Mouse (Mus musculus) stomach, postnatal 0 days (tissue): ENCODE measurements around the gene Hap1.

Experiments used
- CTCF ChIP-seq: IDR thresholded peaks from 2 replicates; pipeline ENCODE4 v1.5.1; 2016; ENCODE audit warnings: antibody characterized with exemption, low read depth, mild to moderate bottlenecking, moderate library complexity
- EP300 ChIP-seq: optimal IDR thresholded peaks from 2 replicates; pipeline ENCODE3; 2016; ENCODE audit warnings: antibody characterized with exemption

DNA sequence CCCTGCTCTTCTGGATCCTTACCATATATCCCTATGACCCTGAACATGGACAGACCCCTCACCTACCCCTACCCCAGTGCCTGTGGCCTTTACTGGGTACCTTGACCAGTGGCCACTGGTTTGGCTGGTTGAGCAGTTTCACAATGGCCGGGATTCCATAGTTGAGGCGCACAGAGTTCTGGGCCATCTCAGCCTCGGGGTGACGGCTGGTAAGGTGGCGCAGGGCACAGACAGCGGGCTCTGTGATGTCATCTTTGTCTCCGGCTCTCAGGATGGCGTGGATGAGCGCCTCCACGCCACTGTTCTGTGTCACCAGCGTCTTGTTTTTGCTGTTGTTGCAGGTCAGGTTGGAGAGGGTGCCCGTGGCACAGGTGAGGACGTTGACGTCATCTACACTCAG lies 22.1 kb upstream of the Hap1 start:
- TF ChIP-seq CTCF (no peak), EP300 (no peak)
